Mouse (Mus musculus) stomach, embryonic 14.5 days (tissue): ENCODE results near the gene Tas2r126. TPM values are rescaled to one million over a fixed set of nuclear protein-coding genes. Genes with fewer than 3 reads are reported as not detected.
"Not testable (repeated sequence)": the region's sequence is repeated elsewhere in the genome, so short reads cannot be mapped to it uniquely, and the experiment has no call there.

ENCODE experiments used
- ATAC-seq: fragments of 200-750 bp; cut with Nextera tagmentation; 2 replicates; pipeline ENCODE4 v1.8.0; 2017; ENCODE audit warnings: low read depth, moderate TSS enrichment; ENCODE audit not compliant: insufficient number of reproducible peaks, insufficient read depth, low FRiP score
- H3K27ac ChIP-seq: fragments of 300-500 bp; sonication (generic); 2 replicates; pipeline ENCODE4 v1.5.1; 2014; ENCODE audit warnings: mild to moderate bottlenecking, low read length, moderate library complexity, mixed read lengths
- H3K27me3 ChIP-seq: fragments of 300-500 bp; sonication (generic); 2 replicates; pipeline ENCODE4 v1.6.1; 2014; ENCODE audit warnings: low read length, control low read depth, mixed read lengths; ENCODE audit not compliant: control insufficient read depth, insufficient read depth
- H3K36me3 ChIP-seq: fragments of 300-500 bp; sonication (generic); 2 replicates; pipeline ENCODE4 v1.6.1; 2014; ENCODE audit warnings: mild to moderate bottlenecking, control low read depth, low read length, moderate library complexity, mixed read lengths; ENCODE audit not compliant: control insufficient read depth, insufficient read depth
- H3K4me1 ChIP-seq: fragments of 300-500 bp; sonication (generic); 2 replicates; pipeline ENCODE4 v1.6.1; 2014; ENCODE audit warnings: low read length, control low read depth, mixed read lengths; ENCODE audit not compliant: control insufficient read depth, insufficient read depth
- H3K4me2 ChIP-seq: fragments of 300-500 bp; sonication (generic); replicated peaks from 2 replicates; pipeline ENCODE4 v1.6.1; 2014; ENCODE audit warnings: low read depth, low read length, control low read depth
- H3K4me3 ChIP-seq: fragments of 300-500 bp; sonication (generic); 2 replicates; pipeline ENCODE4 v1.5.1; 2014; ENCODE audit warnings: low read depth, low read length, control low read depth
- H3K9ac ChIP-seq: fragments of 300-500 bp; sonication (generic); replicated peaks from 2 replicates; pipeline ENCODE4 v1.6.1; 2014; ENCODE audit warnings: low read depth, mild to moderate bottlenecking, control low read depth, low read length, moderate library complexity, mixed read lengths
- H3K9me3 ChIP-seq: fragments of 300-500 bp; sonication (generic); 2 replicates; pipeline ENCODE4 v1.6.1; 2016; ENCODE audit warnings: low read depth, low read length, control low read depth; ENCODE audit not compliant: control insufficient read depth
- WGBS: fragments of 180-500 bp; shearing (Covaris S2); extraction: QIAGEN DNeasy Blood & Tissue Kit; methylation state at CpG from one replicate; pipeline ENCODE4 v1.1.7; 2014; 5-methylcytosine and 5-hydroxymethylcytosine counted together
- polyA plus RNA-seq: library from polyadenylated mRNA; unstranded; fragments of >200 nt; fragmentation: Nextera tagmentation; extraction: Ambion mirVana; gene quantifications from 2 replicates; pipeline ENCODE4 v1.2.1, GENCODE M21; 2014

Tas2r126 gene
- polyA plus RNA-seq, 1 experiment from 2014 or later, result not detected

GRCm38 (mm10) chr6:42447381-42447780 is 13.0 kb downstream of the Tas2r126 start:
- H3K4me1 ChIP-seq, result no peaks in the 10 kb centered on the region
- no peak for ATAC-seq
- H3K36me3 ChIP-seq, result no peaks in the 10 kb centered on the region
- no peaks in the 10 kb centered on the region for H3K9me3 ChIP-seq
- H3K27ac ChIP-seq, result no peak overlapping the region
- H3K4me3 ChIP-seq, result no peak overlapping the region
- H3K27me3 ChIP-seq, result no peaks in the 10 kb centered on the region
- WGBS, result 86% methylated on average over 2 of the region's 2 CpGs
- H3K4me2 ChIP-seq, result no peak overlapping the region
- no peak overlapping the region for H3K9ac ChIP-seq

- H3K27me3 ChIP-seq, result no peaks in the 10 kb centered on the region
- no peak within 1 kb of the TSS for H3K9ac ChIP-seq
- H3K4me2 ChIP-seq, result no peak within 1 kb of the TSS
- H3K4me3 ChIP-seq, result no peak within 1 kb of the TSS
- no peaks in the 10 kb centered on the region for H3K36me3 ChIP-seq
- H3K9me3 ChIP-seq, result no peaks in the 10 kb centered on the region
- ATAC-seq, result no peak
- H3K27ac ChIP-seq, result no peak within 1 kb of the TSS
- 75% methylated on average over 1 of the region's 1 CpGs for WGBS
- no peaks in the 10 kb centered on the region for H3K4me1 ChIP-seq
Measured at GRCm38 (mm10) chr6:42465096-42465495, 30.8 kb downstream of the Tas2r126 start, which contains the start of gene Olfr458. Olfr458 (minus strand) TSS chr6:42465196.

- Histone ChIP-seq H3K9ac (no peak overlapping the region), H3K27ac (no peak overlapping the region), H3K4me3 (no peak overlapping the region), H3K27me3 (no peaks in the 10 kb centered on the region), H3K9me3 (no peaks in the 10 kb centered on the region), H3K4me2 (no peak overlapping the region), H3K4me1 (no peaks in the 10 kb centered on the region), H3K36me3 (no peaks in the 10 kb centered on the region)
- no peak for ATAC-seq
- 91% methylated on average over 4 of the region's 4 CpGs for WGBS
Measured at GRCm38 (mm10) chr6:42470542-42470941, 36.2 kb downstream of the Tas2r126 start.

GRCm38 (mm10) chr6:42471298-42471697 is 37.0 kb downstream of the Tas2r126 start:
- not testable (repeated sequence) for H3K4me2 ChIP-seq, H3K9me3 ChIP-seq, H3K27ac ChIP-seq, H3K4me3 ChIP-seq, H3K27me3 ChIP-seq, H3K4me1 ChIP-seq, ATAC-seq, H3K36me3 ChIP-seq, H3K9ac ChIP-seq
- WGBS, result 99% methylated on average over 4 of the region's 4 CpGs

- WGBS, result 74% methylated on average over 1 of the region's 1 CpGs
- no peak within 1 kb of the TSS for H3K4me3 ChIP-seq
- ATAC-seq, result no peak
Measured at GRCm38 (mm10) chr6:42476235-42476634, 41.9 kb downstream of the Tas2r126 start, which contains the start of gene Olfr457. Olfr457 (minus strand) TSS chr6:42476335.

GRCm38 (mm10) chr6:42484633-42485032 is 50.3 kb downstream of the Tas2r126 start:
- Histone ChIP-seq H3K4me2 (no peak overlapping the region), H3K36me3 (no peaks in the 10 kb centered on the region), H3K27me3 (no peaks in the 10 kb centered on the region), H3K4me3 (no peak overlapping the region), H3K4me1 (no peaks in the 10 kb centered on the region), H3K27ac (no peak overlapping the region), H3K9ac (no peak overlapping the region), H3K9me3 (no peaks in the 10 kb centered on the region)
- no peak for ATAC-seq

More at GRCm38 (mm10) chr6:42476235-42476634, 41.9 kb downstream of the Tas2r126 start, which contains the start of gene Olfr457:
- no peaks in the 10 kb centered on the region for H3K9me3 ChIP-seq
- no peak within 1 kb of the TSS for H3K4me2 ChIP-seq
- no peaks in the 10 kb centered on the region for H3K36me3 ChIP-seq
- no peak within 1 kb of the TSS for H3K27ac ChIP-seq
- H3K27me3 ChIP-seq, result no peaks in the 10 kb centered on the region
- H3K9ac ChIP-seq, result no peak within 1 kb of the TSS
- H3K4me1 ChIP-seq, result no peaks in the 10 kb centered on the region

Other genes with a start within 250 kb of the Tas2r126 start
- gene Tas2r144, start 219.2 kb upstream of the Tas2r126 start, polyA plus RNA-seq, result not detected in 2 replicates
- 19.5 and 22.1 TPM in 2 replicates for gene Gstk1, start 188.6 kb upstream of the Tas2r126 start, polyA plus RNA-seq
- gene Tmem139, start 172.6 kb upstream of the Tas2r126 start, polyA plus RNA-seq, result 2.6 and 2.8 TPM in 2 replicates
- 58.8 and 59.5 TPM in 2 replicates for gene Casp2, start 169.6 kb upstream of the Tas2r126 start, polyA plus RNA-seq
- 0.53 TPM in 1 of 2 replicates, not detected in the other for gene Clcn1, start 147.8 kb upstream of the Tas2r126 start, polyA plus RNA-seq
- 0.34 and 0.48 TPM in 2 replicates for gene Fam131b, start 109.9 kb upstream of the Tas2r126 start, polyA plus RNA-seq
- 112 and 117 TPM in 2 replicates for gene Zyx, start 84.9 kb upstream of the Tas2r126 start, polyA plus RNA-seq
- 4.0 and 5.3 TPM in 2 replicates for gene Epha1, start 61.3 kb upstream of the Tas2r126 start, polyA plus RNA-seq
- not detected in 2 replicates for gene Tas2r143, start 34.3 kb upstream of the Tas2r126 start, polyA plus RNA-seq
- not detected in 2 replicates for gene Tas2r135, start 29.1 kb upstream of the Tas2r126 start, polyA plus RNA-seq
- not detected in 2 replicates for gene Olfr458, start 30.7 kb downstream of the Tas2r126 start, polyA plus RNA-seq
- gene Olfr457, start 41.8 kb downstream of the Tas2r126 start, polyA plus RNA-seq, result not detected in 2 replicates
- gene Olfr456, start 52.7 kb downstream of the Tas2r126 start, polyA plus RNA-seq, result not detected in 2 replicates
- gene Olfr455, start 113.1 kb downstream of the Tas2r126 start, polyA plus RNA-seq, result not detected in 2 replicates
- not detected in 2 replicates for gene Tcaf3, start 163.2 kb downstream of the Tas2r126 start, polyA plus RNA-seq
- gene Tcaf2, start 210.7 kb downstream of the Tas2r126 start, polyA plus RNA-seq, result 7.1 and 8.5 TPM in 2 replicates